ENCODE assay signal across 8 mouse cellular contexts in the genomic region with DNA sequence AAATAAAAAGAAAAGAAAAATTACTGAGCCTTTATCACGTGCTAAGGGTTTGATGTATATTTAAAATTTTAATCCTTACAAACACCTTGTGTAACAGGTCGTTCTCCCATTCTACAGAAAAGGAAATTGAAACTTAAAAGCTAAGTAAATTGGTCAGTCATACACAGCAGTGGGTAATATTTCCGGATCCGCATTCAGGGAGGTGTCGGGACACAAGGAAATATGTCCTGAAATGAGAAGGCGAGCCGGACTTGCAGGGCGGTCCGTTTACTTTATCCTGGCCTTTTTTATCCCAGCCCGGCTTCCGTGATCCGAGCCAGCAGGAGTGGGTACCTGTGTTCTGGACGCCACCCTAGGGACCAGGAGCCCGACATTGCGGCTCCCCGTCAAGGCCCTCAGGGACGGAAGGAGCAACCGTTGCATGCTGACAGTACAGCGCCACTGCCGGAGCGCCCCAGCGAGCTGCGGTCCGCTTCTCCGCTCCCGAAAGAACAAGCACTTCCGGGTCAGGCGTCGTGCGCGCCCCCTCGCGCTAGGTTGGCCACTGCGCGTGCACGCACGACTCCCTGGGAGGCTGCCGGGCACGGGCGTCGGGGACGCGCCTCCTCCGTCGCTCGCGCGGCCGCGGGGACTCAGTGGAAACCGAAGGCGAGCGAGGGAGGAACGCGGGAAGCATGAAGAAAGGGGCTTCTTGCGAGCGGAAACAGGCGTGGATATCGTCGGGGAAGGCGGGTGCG. TPM values are rescaled to one million over a fixed set of nuclear protein-coding genes. Genes with fewer than 3 reads are reported as not detected.
DNase-seq lines count a peak whose midpoint lies in the region; ATAC-seq and TF ChIP-seq lines count a peak whose summit lies in the region.

A gene (plus strand): TSS at position 508 of the 737 bp plus-strand sequence.
A gene (minus strand): TSS at position 512 of the 737 bp plus-strand sequence.

- H3K4me3 ChIP-seq in E14TG2a.4 (replicated peaks; ENCODE audit: low read length): peak within 1 kb of the TSS; percentile 93
- peak within 1 kb of the TSS; percentile 65 for H3K4me3 ChIP-seq in forebrain, embryonic 12.5 days (replicated peaks)
- peak within 1 kb of the TSS; percentile 64 for H3K4me3 ChIP-seq in heart, postnatal 0 days (ENCODE audit: low read depth, low read length)
- peak within 1 kb of the TSS; percentile 87 for H3K4me3 ChIP-seq in liver, embryonic 16.5 days (ENCODE audit: low read depth, low read length)
- peak within 1 kb of the TSS; percentile 69 for H3K4me3 ChIP-seq in neural tube, embryonic 13.5 days
- H3K4me3 ChIP-seq in testis, adult 2 months (ENCODE audit: control insufficient read depth, low read depth, low read length): peak within 1 kb of the TSS; percentile 99

- H3K9me3 ChIP-seq in E14TG2a.4 (ENCODE audit: low read length): no peaks in the 10 kb centered on the region
- H3K9me3 ChIP-seq in forebrain, embryonic 12.5 days: no peaks in the 10 kb centered on the region
- H3K9me3 ChIP-seq in heart, postnatal 0 days (replicated peaks; ENCODE audit: control insufficient read depth, low read length): no peaks in the 10 kb centered on the region
- H3K9me3 ChIP-seq in liver, embryonic 16.5 days (replicated peaks; ENCODE audit: control insufficient read depth, low read length): no peaks in the 10 kb centered on the region
- H3K9me3 ChIP-seq in neural tube, embryonic 13.5 days: no peaks in the 10 kb centered on the region

- under 1% methylated on average over 62 of the region's 62 CpGs for WGBS in forebrain, embryonic 12.5 days
- WGBS in heart, postnatal 0 days: under 1% methylated on average over 62 of the region's 62 CpGs
- under 1% methylated on average over 62 of the region's 62 CpGs for WGBS in liver, embryonic 16.5 days (ENCODE audit: insufficient replicate concordance)
- WGBS in neural tube, embryonic 13.5 days: 1% methylated on average over 61 of the region's 62 CpGs

- no peak for TF ChIP-seq EP300 in heart, postnatal 0 days (IDR thresholded peaks at IDR 0.05; ENCODE audit: low read depth)

- peak; percentile 95 for DNase-seq in c-Kit-positive CD71-positive TER-119-positive erythroid progenitor cells, embryonic 14.5 days (ENCODE audit: low spot score)
- DNase-seq in heart, postnatal 0 days (ENCODE audit: low spot score): peak; percentile 95
- peak; percentile 98 to 99 for DNase-seq in kidney, postnatal 4 days

- H3K27ac ChIP-seq in forebrain, embryonic 12.5 days: peak within 1 kb of the TSS; percentile 97
- peak within 1 kb of the TSS; percentile 96 for H3K27ac ChIP-seq in heart, postnatal 0 days (ENCODE audit: low read depth)
- peak within 1 kb of the TSS; percentile 96 for H3K27ac ChIP-seq in liver, embryonic 16.5 days (ENCODE audit: low read length)
- peak within 1 kb of the TSS; percentile 97 for H3K27ac ChIP-seq in neural tube, embryonic 13.5 days (replicated peaks)
- peak within 1 kb of the TSS; percentile 97 for H3K27ac ChIP-seq in testis, adult 2 months (ENCODE audit: control insufficient read depth, insufficient read depth, low read depth, low read length)

- peak within 1 kb of the TSS; percentile 68 for H3K4me2 ChIP-seq in forebrain, embryonic 12.5 days
- H3K4me2 ChIP-seq in heart, postnatal 0 days (ENCODE audit: low read depth, low read length): peak within 1 kb of the TSS; percentile 60
- H3K4me2 ChIP-seq in liver, embryonic 16.5 days (ENCODE audit: low read depth, low read length): peak within 1 kb of the TSS; percentile 81
- H3K4me2 ChIP-seq in neural tube, embryonic 13.5 days: peak within 1 kb of the TSS; percentile 65

- ATAC-seq in forebrain, embryonic 12.5 days (ENCODE audit: low FRiP score): peak; percentile 91
- ATAC-seq in heart, postnatal 0 days (ENCODE audit: insufficient read depth, low read depth): peak; percentile 90
- ATAC-seq in liver, embryonic 16.5 days (ENCODE audit: low read depth): peak; percentile 95
- ATAC-seq in neural tube, embryonic 13.5 days (ENCODE audit: low read depth): peak; percentile 94

- H3K4me1 ChIP-seq in E14TG2a.4 (replicated peaks; ENCODE audit: low read depth, low read length): peaks cover 15% of the 10 kb centered on the region
- H3K4me1 ChIP-seq in forebrain, embryonic 12.5 days: peaks cover 13% of the 10 kb centered on the region
- peaks cover 5% of the 10 kb centered on the region; the same call in 1 of the 2 replicates for H3K4me1 ChIP-seq in heart, postnatal 0 days (ENCODE audit: control insufficient read depth, insufficient read depth)
- H3K4me1 ChIP-seq in liver, embryonic 16.5 days (ENCODE audit: control insufficient read depth, low read depth, low read length): peaks cover 8% of the 10 kb centered on the region
- H3K4me1 ChIP-seq in neural tube, embryonic 13.5 days (replicated peaks): peaks cover 19% of the 10 kb centered on the region
- H3K4me1 ChIP-seq in testis, adult 2 months (ENCODE audit: control insufficient read depth, insufficient read depth, low read length): no peaks in the 10 kb centered on the region; the same call in 1 of the 2 replicates

- peak; percentile 68 for TF ChIP-seq POLR2A in testis, adult 2 months (IDR thresholded peaks at IDR 0.05; ENCODE audit: control insufficient read depth, low read depth, low read length)

- H3K36me3 ChIP-seq in E14TG2a.4 (ENCODE audit: insufficient read depth, low read length): peaks cover 36% of the 10 kb centered on the region
- peaks cover 28% of the 10 kb centered on the region for H3K36me3 ChIP-seq in forebrain, embryonic 12.5 days (replicated peaks)
- H3K36me3 ChIP-seq in heart, postnatal 0 days (replicated peaks; ENCODE audit: control insufficient read depth, insufficient read depth, low read length): peaks cover 33% of the 10 kb centered on the region
- peaks cover 9% of the 10 kb centered on the region for H3K36me3 ChIP-seq in liver, embryonic 16.5 days (ENCODE audit: control insufficient read depth, insufficient read depth)
- H3K36me3 ChIP-seq in neural tube, embryonic 13.5 days: peaks cover 29% of the 10 kb centered on the region
- H3K36me3 ChIP-seq in testis, adult 2 months (ENCODE audit: control insufficient read depth, insufficient read depth, low read length): no peaks in the 10 kb centered on the region

- peak within 1 kb of the TSS; percentile 72 for H3K9ac ChIP-seq in forebrain, embryonic 12.5 days
- peak within 1 kb of the TSS; percentile 58 for H3K9ac ChIP-seq in heart, postnatal 0 days (replicated peaks; ENCODE audit: low read depth, low read length)
- peak within 1 kb of the TSS; percentile 89 for H3K9ac ChIP-seq in liver, embryonic 16.5 days (ENCODE audit: low read depth, low read length)
- peak within 1 kb of the TSS; percentile 82 for H3K9ac ChIP-seq in neural tube, embryonic 13.5 days

- H3K27me3 ChIP-seq in E14TG2a.4 (ENCODE audit: insufficient read depth, low read length): no peaks in the 10 kb centered on the region
- no peaks in the 10 kb centered on the region for H3K27me3 ChIP-seq in forebrain, embryonic 12.5 days
- no peaks in the 10 kb centered on the region for H3K27me3 ChIP-seq in heart, postnatal 0 days (ENCODE audit: control insufficient read depth, insufficient read depth, low read length)
- H3K27me3 ChIP-seq in liver, embryonic 16.5 days (ENCODE audit: control insufficient read depth, insufficient read depth, low read depth, low read length): no peaks in the 10 kb centered on the region
- no peaks in the 10 kb centered on the region for H3K27me3 ChIP-seq in neural tube, embryonic 13.5 days
- no peaks in the 10 kb centered on the region for H3K27me3 ChIP-seq in testis, adult 2 months (ENCODE audit: control insufficient read depth, insufficient read depth, low read length)

- TF ChIP-seq CTCF in E14TG2a.4 (conservative IDR thresholded peaks at IDR 0.05; ENCODE audit: low read length): no peak
- TF ChIP-seq CTCF in heart, postnatal 0 days (IDR thresholded peaks at IDR 0.05; ENCODE audit: low read depth): peak; percentile 23; the same call in 1 of the 2 replicates
- no peak for TF ChIP-seq CTCF in testis, adult 2 months (IDR thresholded peaks at IDR 0.05; ENCODE audit: control insufficient read depth, insufficient read depth, insufficient replicate concordance, low read depth, low read length)

RNA-seq across cellular contexts. Expression of the first gene that starts in this region (rescaled TPM):
- polyA plus RNA-seq in forebrain, embryonic 12.5 days (2016; fragmentation: Nextera tagmentation; extraction: Ambion mirVana): 10.9 and 11.7 TPM in 2 replicates
- total RNA-seq in heart, postnatal 0 days (2014; rRNA removed; ENCODE audit: low replicate concordance): 1.1 and 14.7 TPM in 2 replicates
- polyA plus RNA-seq in heart, postnatal 0 days (2015; fragmentation: Nextera tagmentation; extraction: Ambion mirVana): 15.1 and 15.8 TPM in 2 replicates
- polyA plus RNA-seq in liver, embryonic 16.5 days (2015; fragmentation: Nextera tagmentation; extraction: Ambion mirVana): 9.6 and 10.8 TPM in 2 replicates
- polyA plus RNA-seq in neural tube, embryonic 13.5 days (2015; fragmentation: Nextera tagmentation; extraction: Ambion mirVana): 8.8 and 9.2 TPM in 2 replicates
- polyA plus RNA-seq in testis, adult 2 months (2012; rRNA removed): 20.8 and 26.1 TPM in 2 replicates

RNA-seq across cellular contexts. Expression of the second gene that starts in this region (rescaled TPM):
- 14.5 and 15.5 TPM in 2 replicates for polyA plus RNA-seq in forebrain, embryonic 12.5 days (2016; fragmentation: Nextera tagmentation; extraction: Ambion mirVana)
- 29.5 and 31.0 TPM in 2 replicates for total RNA-seq in heart, postnatal 0 days (2014; rRNA removed; ENCODE audit: low replicate concordance)
- 9.4 and 9.8 TPM in 2 replicates for polyA plus RNA-seq in heart, postnatal 0 days (2015; fragmentation: Nextera tagmentation; extraction: Ambion mirVana)
- polyA plus RNA-seq in liver, embryonic 16.5 days (2015; fragmentation: Nextera tagmentation; extraction: Ambion mirVana): 5.2 and 5.3 TPM in 2 replicates
- polyA plus RNA-seq in neural tube, embryonic 13.5 days (2015; fragmentation: Nextera tagmentation; extraction: Ambion mirVana): 12.9 and 14.7 TPM in 2 replicates
- 4.0 and 5.5 TPM in 2 replicates for polyA plus RNA-seq in testis, adult 2 months (2012; rRNA removed)

Comparison
In these comparisons a context has a peak if more than half of its experiments do, and no peak if none do; other contexts are left out.
1. Peak in every context shown above with its lines: DNase-seq, ATAC-seq, H3K4me3 ChIP-seq and H3K27ac ChIP-seq.